Mouse (Mus musculus): ENCODE results near the gene Atad5. TPM values are rescaled to one million over a fixed set of nuclear protein-coding genes. Genes with fewer than 3 reads are reported as not detected.

Gene Atad5
- polyA plus RNA-seq, 1 experiment from 2014 or later = 1.7 TPM

- 62% methylated on average over 1 of the region's 1 CpGs for WGBS
- ATAC-seq (no peak), DNase-seq (ENCODE audit: low spot score) (no peak)
- Histone ChIP-seq H3K4me1 (ENCODE audit: insufficient read depth, low read depth, low read length) (no peaks in the 10 kb centered on the region), H3K4me3 (ENCODE audit: low read depth, low read length) (no peak overlapping the region), H3K4me2 (replicated peaks; ENCODE audit: low read depth, low read length) (no peak overlapping the region), H3K9ac (replicated peaks; ENCODE audit: low read depth) (no peak overlapping the region), H3K36me3 (ENCODE audit: insufficient read depth, low read length) (peaks cover 10% of the 10 kb centered on the region; the same call in 1 of the 2 replicates), H3K27ac (ENCODE audit: low read length) (no peak overlapping the region), H3K27me3 (replicated peaks; ENCODE audit: insufficient read depth, low read length) (no peaks in the 10 kb centered on the region), H3K9me3 (ENCODE audit: low read length) (no peaks in the 10 kb centered on the region)
- no peak for TF ChIP-seq CTCF (IDR thresholded peaks at IDR 0.05)
- TF ChIP-seq EP300 (IDR thresholded peaks at IDR 0.05) = no peak
Measured at GRCm38 (mm10) chr11:80132050-80132449, 42.9 kb downstream of the Atad5 start.

- ATAC-seq (no peak), DNase-seq (ENCODE audit: low spot score) (no peak)
- H3K4me2 ChIP-seq (replicated peaks; ENCODE audit: low read depth, low read length) = no peak overlapping the region
- no peak overlapping the region for H3K4me3 ChIP-seq (ENCODE audit: low read depth, low read length)
- H3K27ac ChIP-seq (ENCODE audit: low read length) = no peak overlapping the region
- no peak overlapping the region for H3K9ac ChIP-seq (replicated peaks; ENCODE audit: low read depth)
- peaks cover 10% of the 10 kb centered on the region; the same call in 1 of the 2 replicates for H3K36me3 ChIP-seq (ENCODE audit: insufficient read depth, low read length)
- no peaks in the 10 kb centered on the region for H3K9me3 ChIP-seq (ENCODE audit: low read length)
- H3K4me1 ChIP-seq (ENCODE audit: insufficient read depth, low read depth, low read length) = no peaks in the 10 kb centered on the region
- H3K27me3 ChIP-seq (replicated peaks; ENCODE audit: insufficient read depth, low read length) = no peaks in the 10 kb centered on the region
- 66% methylated on average over 4 of the region's 4 CpGs for WGBS
- no peak for TF ChIP-seq EP300 (IDR thresholded peaks at IDR 0.05)
- TF ChIP-seq CTCF (IDR thresholded peaks at IDR 0.05) = no peak
Measured at GRCm38 (mm10) chr11:80134744-80135143, 45.5 kb downstream of the Atad5 start.

DNA sequence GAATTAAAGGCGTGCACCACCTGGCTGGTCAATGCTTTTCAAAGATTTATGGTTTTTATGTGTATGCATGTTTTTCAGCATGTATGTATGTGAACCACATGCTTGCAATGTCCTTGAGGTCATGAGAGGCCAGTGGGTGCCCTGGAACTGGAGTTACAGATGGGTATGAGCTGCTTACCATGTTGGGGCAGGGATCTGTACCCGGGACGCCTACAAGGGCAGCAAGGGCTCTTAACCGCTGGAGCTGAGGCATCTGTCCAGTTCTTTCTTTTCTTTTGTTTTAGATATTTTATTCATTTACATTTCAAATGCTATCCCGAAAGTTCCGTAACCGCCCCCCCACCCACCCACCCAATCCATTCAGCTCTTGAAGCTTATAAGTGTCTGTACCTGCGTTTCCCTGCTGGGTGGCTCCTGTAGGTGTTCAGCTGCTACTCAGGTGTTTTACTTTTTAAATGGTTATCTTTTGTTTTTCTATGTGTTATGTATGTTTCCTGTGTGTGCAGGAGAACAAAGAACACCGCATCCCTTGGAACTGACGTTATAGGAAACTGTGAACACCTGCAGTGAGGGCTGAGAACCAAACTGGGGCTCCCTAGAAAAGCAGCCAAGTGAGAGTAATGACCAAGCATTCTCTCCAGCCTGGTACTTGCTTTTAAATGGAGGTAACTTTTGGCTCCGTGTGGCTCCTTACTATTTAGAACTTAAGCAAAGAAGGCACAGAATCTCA lies 46.9 kb downstream of the Atad5 start:
- H3K4me1 ChIP-seq (ENCODE audit: insufficient read depth, low read depth, low read length) = no peaks in the 10 kb centered on the region
- H3K9ac ChIP-seq (replicated peaks; ENCODE audit: low read depth) = no peak overlapping the region
- H3K27ac ChIP-seq (ENCODE audit: low read length) = no peak overlapping the region
- H3K9me3 ChIP-seq (ENCODE audit: low read length) = no peaks in the 10 kb centered on the region
- TF ChIP-seq EP300 (IDR thresholded peaks at IDR 0.05) (no peak), CTCF (IDR thresholded peaks at IDR 0.05) (no peak)
- H3K4me3 ChIP-seq (ENCODE audit: low read depth, low read length) = no peak overlapping the region
- H3K36me3 ChIP-seq (ENCODE audit: insufficient read depth, low read length) = peaks cover 10% of the 10 kb centered on the region; the same call in 1 of the 2 replicates
- DNase-seq (ENCODE audit: low spot score) (no peak), ATAC-seq (no peak)
- 91% methylated on average over 11 of the region's 11 CpGs for WGBS
- H3K27me3 ChIP-seq (replicated peaks; ENCODE audit: insufficient read depth, low read length) = no peaks in the 10 kb centered on the region
- H3K4me2 ChIP-seq (replicated peaks; ENCODE audit: low read depth, low read length) = no peak overlapping the region

DNA sequence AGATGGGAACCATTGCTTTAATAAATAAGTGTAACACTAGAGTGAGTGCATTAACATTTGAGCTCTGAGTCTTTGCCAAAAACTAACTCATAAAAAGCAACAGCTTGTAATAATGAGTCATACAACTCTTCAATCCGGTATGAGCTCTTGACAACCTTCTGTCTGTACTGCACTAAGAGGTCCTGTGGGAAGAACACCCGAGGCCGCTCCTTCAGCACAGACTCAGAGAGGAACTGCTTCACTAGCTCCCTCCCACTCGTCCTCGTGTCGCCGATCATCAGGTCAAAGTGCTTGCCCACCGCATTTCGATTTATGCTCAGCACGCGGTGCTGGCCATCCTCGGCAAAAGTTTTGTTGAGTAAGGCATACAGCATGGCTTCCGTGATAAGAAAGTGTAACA lies 47.6 kb downstream of the Atad5 start:
- no peak overlapping the region for H3K9ac ChIP-seq (replicated peaks; ENCODE audit: low read depth)
- H3K27ac ChIP-seq (ENCODE audit: low read length) = no peak overlapping the region
- no peaks in the 10 kb centered on the region for H3K4me1 ChIP-seq (ENCODE audit: insufficient read depth, low read depth, low read length)
- no peak for TF ChIP-seq CTCF (IDR thresholded peaks at IDR 0.05)
- TF ChIP-seq EP300 (IDR thresholded peaks at IDR 0.05) = no peak
- no peak overlapping the region for H3K4me3 ChIP-seq (ENCODE audit: low read depth, low read length)
- H3K9me3 ChIP-seq (ENCODE audit: low read length) = no peaks in the 10 kb centered on the region
- H3K27me3 ChIP-seq (replicated peaks; ENCODE audit: insufficient read depth, low read length) = no peaks in the 10 kb centered on the region
- H3K36me3 ChIP-seq (ENCODE audit: insufficient read depth, low read length) = peaks cover 10% of the 10 kb centered on the region; the same call in 1 of the 2 replicates
- ATAC-seq (no peak), DNase-seq (ENCODE audit: low spot score) (no peak)
- 83% methylated on average over 13 of the region's 13 CpGs for WGBS
- no peak overlapping the region for H3K4me2 ChIP-seq (replicated peaks; ENCODE audit: low read depth, low read length)

DNA sequence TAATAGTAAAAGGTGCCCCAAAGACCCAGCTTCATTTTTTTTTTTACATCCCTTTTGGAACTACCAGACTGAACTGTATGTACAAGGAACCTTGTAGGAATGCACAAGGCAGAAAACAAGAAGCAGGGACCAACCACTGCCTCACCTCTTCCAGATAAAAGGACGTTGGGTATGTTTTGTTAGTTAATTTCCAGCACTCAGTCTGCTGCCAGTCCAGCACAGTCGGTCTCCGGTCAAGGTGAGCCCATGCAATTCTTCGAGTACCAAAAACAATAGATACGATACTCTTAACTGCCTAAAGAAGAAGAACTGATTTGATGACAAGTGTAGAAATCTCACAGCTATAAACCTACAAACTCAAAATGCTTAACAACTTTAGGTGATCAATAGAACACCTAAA lies 48.6 kb downstream of the Atad5 start:
- H3K9ac ChIP-seq (replicated peaks; ENCODE audit: low read depth) = no peak overlapping the region
- ATAC-seq = no peak
- peaks cover 5% of the 10 kb centered on the region; the same call in 1 of the 2 replicates for H3K36me3 ChIP-seq (ENCODE audit: insufficient read depth, low read length)

GRCm38 (mm10) chr11:80141825-80142521 lies 52.8 kb downstream of the Atad5 start, which contains the start of gene Tefm:
Gene Tefm, minus strand, starts transcription at chr11:80142175.
- under 1% methylated on average over 40 of the region's 40 CpGs for WGBS
- Histone ChIP-seq H3K4me3 (ENCODE audit: low read depth, low read length) (peak within 1 kb of the TSS; percentile 85), H3K36me3 (ENCODE audit: insufficient read depth, low read length) (no peaks in the 10 kb centered on the region), H3K9ac (replicated peaks; ENCODE audit: low read depth) (peak within 1 kb of the TSS; percentile 87), H3K27ac (ENCODE audit: low read length) (peak within 1 kb of the TSS; percentile 88), H3K9me3 (ENCODE audit: low read length) (no peaks in the 10 kb centered on the region), H3K27me3 (replicated peaks; ENCODE audit: insufficient read depth, low read length) (no peaks in the 10 kb centered on the region), H3K4me1 (ENCODE audit: insufficient read depth, low read depth, low read length) (peaks cover 4% of the 10 kb centered on the region; the same call in 1 of the 2 replicates), H3K4me2 (replicated peaks; ENCODE audit: low read depth, low read length) (peak within 1 kb of the TSS; percentile 90)
- DNase-seq (ENCODE audit: low spot score) (peak; percentile 94), ATAC-seq (peak; percentile 93)
- TF ChIP-seq EP300 (IDR thresholded peaks at IDR 0.05) (no peak), CTCF (IDR thresholded peaks at IDR 0.05) (no peak)

More for the DNA sequence above, 48.6 kb downstream of the Atad5 start:
- no peaks in the 10 kb centered on the region for H3K9me3 ChIP-seq (ENCODE audit: low read length)
- H3K27me3 ChIP-seq (replicated peaks; ENCODE audit: insufficient read depth, low read length) = no peaks in the 10 kb centered on the region
- 84% methylated on average over 5 of the region's 5 CpGs for WGBS
- DNase-seq (ENCODE audit: low spot score) = no peak
- no peak overlapping the region for H3K4me3 ChIP-seq (ENCODE audit: low read depth, low read length)
- H3K4me2 ChIP-seq (replicated peaks; ENCODE audit: low read depth, low read length) = no peak overlapping the region
- no peak overlapping the region for H3K27ac ChIP-seq (ENCODE audit: low read length)
- H3K4me1 ChIP-seq (ENCODE audit: insufficient read depth, low read depth, low read length) = peaks cover 1% of the 10 kb centered on the region; the same call in 1 of the 2 replicates
- TF ChIP-seq EP300 (IDR thresholded peaks at IDR 0.05) (no peak), CTCF (IDR thresholded peaks at IDR 0.05) (no peak)

Measured in lung, postnatal 0 days (tissue).